Mouse (Mus musculus) right cerebral cortex, postnatal 25 days (tissue): ENCODE data around the gene Zfp618.

Source experiments
- DNase-seq: peaks from one replicate; pipeline ENCODE4 v3.0.0; 2022

The Zfp618 gene

DNA sequence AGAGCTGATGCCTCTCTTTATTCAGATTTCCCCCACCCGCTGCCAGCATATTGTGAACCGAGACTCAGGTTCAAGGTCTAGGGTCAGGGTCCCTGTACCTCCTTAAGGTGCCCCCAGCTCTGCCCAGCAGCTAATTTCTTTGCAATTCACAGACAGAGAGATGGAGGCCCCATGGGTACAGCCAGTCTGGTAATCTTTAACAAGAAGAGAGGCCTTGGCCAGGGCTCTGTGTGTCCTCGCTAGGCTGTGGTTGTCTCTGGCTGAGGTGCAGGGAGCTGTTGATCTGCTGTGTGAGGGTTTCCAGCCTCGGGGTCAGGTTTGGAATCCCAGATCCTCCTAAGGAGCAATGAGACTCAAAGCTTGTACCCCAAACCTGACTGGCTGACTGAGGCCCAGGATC, 200.3 kb downstream of the Zfp618 start:
- no peak for DNase-seq

DNA sequence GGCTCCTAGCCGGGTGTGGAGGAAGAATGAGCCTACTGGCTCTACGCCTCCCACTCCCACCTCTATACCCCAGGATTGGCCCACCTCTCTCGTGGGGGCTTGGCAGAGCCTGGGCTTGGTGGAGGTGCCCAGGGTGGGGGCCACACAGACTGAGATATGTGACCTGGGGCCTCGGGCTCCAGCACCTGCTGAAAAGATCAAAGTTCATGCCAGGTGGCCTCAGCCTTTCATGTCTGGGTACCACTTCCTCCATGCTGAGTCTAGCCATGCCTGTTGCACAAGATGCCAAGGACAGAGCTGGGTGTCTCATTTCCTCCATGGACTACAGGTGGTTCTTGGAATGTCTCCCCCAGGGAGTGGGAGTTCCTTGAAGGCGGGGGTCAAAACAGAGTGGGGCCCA, 200.9 kb downstream of the Zfp618 start:
- no peak for DNase-seq

- no peak for DNase-seq
Observed at GRCm38 (mm10) chr4:63170061-63170460, 204.7 kb downstream of the Zfp618 start.

DNA sequence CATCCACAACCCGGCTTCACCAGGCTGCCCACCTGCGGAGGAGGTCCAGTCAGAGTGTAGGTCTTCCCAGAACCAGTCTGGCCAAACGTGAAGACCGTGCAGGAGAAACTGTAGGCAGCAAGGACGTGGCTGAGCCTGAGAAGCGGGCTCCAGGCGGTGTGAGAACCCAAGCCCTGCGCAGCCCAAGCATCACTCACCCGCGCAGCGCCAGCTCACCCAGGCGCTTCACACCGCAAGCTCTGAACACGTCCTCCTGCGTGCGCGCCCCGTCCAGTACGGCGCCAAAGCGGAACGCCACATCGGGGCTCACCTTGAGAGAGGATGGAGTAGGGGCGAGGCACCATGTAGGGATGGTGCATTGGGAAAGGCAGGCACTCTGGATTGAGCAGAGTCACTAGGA, 205.7 kb downstream of the Zfp618 start:
- DNase-seq, result no peak

DNA sequence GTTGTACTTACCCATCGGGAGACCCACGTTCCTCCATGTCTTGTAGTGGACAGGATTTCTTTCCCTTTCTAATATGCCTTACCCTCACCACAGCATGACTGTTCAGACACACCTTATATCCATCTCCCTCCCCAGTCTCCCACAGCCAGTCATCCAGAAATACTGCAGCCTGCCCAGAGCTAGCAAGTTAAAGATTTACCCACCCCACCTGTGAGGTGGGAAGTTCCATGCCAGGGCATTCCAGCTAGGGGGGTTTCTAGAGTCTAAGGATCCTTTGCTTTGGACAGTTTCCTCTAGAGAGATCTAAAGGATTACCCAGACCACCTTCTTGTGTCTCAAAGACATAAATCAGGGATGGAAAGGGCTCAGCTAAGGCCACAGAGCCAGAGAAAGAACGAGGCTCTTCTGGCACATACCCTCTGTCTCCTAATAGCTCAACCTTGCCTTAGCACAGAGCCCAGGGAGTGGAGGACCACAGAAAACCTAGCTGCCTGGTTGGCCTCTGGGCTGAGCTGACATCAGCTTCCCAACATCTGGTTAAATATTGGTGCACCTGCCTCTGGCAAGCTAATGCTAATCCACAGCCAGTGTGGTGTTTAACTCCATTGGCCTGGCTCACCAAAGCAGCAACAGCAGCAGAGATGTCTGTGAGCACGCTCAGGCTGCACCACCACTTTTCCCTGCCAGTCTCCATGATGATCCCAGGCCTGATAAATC, 206.8 kb downstream of the Zfp618 start, which contains the start of gene Kif12:
Kif12 (minus strand) TSS at position 163 of the 717 bp plus-strand sequence.
- no peak for DNase-seq

GRCm38 (mm10) chr4:63181556-63181955, 216.2 kb downstream of the Zfp618 start:
- peak; percentile 63 for DNase-seq

- DNase-seq, result no peak
Observed at GRCm38 (mm10) chr4:63186281-63186870, 221.0 kb downstream of the Zfp618 start.
